Mouse (Mus musculus) adrenal gland, postnatal 36 days (tissue): ENCODE measurements at regions not wholly inside any gene's neighbourhood (a gene's known extent, or its start where the extent isn't known, plus 50 kb on each side); places are given as distances from the start of the nearest gene placed in this dataset.

Source experiments
- DNase-seq, 2 experiments: peaks; one replicate each; pipeline ENCODE4 v3.0.0; 2021; ENCODE audit warnings: mixed read lengths in 1 of 2

DNA sequence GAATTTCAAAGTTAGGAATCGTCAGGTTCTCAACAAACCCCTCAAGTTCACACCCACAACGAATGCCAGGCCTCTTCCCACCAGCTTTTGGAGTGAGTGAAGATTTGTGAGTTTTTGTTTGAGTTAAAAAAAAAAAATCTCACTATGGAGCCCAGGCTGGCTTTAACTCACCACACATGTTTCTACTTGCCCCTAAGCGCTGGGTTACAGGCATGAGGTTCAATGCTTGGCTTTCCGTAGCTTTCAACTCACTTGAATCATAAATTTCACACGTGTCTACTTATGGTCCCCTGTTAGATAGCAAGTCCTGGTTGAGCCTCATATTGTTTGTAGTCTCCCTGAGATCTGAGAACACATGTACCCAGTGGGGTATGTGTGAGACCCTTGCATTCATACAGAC lies 122.8 kb upstream of the Efna5 start:
- DNase-seq = no peak

DNA sequence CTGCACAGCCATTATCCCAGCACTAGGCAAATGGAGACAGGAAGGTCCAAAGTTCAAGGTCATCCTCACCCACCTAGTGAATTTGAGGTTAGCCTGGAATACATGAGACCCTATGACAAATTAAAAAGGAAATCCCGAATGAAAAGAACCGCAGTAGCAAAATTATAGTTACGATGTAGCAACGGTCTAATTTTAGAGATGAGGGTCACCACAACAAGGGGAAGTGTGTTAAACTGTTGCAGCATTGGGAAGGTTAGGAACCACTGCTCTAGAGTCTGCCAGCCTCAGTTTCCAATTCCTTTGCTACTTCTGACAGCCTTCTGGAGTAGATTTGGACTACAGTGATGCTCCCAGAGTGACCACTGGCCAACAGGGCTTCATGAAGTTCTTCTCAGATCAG lies 121.6 kb upstream of the Efna5 start:
- DNase-seq = no peak

DNA sequence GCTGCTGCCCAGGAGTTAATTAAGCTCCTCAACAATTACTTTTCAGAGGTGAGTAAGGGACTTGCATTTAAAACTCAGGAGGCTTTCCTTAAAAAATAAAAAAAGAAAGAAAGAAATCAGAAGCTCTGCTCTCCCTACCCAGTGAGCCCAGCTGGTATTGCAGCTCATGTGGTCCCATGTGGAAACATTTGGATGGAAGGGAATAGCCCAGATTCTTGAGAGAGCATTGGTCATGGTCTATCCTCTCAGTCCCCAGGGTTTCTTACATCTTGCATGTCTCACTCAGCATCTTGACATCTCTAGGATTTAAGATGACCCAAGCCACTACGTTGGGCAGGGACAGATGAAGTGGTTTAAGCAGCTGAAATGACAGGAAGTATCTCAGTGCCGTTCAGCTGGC lies 120.8 kb upstream of the Efna5 start:
- no peak for DNase-seq

DNA sequence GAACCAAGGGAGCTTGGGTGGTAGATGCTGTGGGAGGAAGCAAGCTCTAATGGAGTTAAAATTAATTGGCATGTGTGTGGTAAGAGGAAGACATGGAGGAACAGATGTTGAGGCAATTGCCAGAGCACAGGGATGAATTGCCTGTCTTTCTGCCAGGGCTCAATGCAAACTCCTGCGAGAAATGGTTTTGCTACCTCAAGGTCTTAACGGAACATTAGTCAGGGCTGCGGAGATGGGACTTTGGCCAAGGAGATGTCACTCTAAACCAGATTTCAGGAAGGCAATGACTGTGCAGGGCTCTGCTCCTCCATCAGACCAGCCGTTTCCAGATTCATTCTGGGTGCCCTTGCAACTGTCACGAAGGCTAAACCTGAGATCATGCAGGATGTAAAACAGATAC lies 116.6 kb upstream of the Efna5 start:
- peak; percentile 81 to 84 for DNase-seq

DNA sequence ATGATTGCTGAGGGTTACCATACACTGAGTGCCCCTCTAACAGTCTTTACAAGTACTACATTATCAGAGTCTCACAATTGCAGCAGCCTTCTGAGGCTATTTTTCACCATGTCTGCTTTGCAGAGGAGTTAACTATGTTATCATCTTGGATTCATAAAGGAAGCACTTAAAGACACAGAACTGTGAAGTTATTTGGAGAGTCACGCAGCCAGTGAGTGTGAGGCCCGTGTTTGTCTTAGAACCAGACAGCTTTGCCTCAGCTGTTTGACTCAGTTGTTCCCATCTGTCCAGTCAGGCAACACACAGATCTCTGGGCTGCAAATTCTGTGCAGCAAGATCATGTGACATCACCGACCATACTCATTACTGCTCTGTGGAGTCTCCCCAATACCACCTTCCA lies 114.2 kb upstream of the Efna5 start:
- no peak for DNase-seq

DNA sequence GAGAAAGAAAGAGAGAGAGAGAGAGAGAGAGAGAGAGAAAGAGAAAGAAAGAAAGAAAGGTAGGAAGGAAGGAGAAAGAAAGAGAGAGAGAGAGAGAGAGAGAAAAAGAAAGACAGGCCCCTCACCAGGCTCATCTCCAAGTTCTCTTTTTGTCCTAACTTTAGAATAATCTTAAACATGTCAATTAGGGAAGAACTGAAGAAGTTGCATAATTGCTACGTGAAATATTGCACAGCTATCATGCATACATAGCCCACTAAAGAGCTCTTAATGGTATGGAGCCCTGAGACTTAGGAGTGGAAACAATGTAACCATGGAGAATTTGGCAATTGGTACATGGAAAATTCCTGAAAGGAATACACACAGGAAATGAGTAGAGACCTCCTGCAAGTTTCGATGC lies 111.9 kb upstream of the Efna5 start:
- DNase-seq = no peak

GRCm38 (mm10) chr17:62986304-62986703 lies 105.2 kb upstream of the Efna5 start:
- DNase-seq = no peak

GRCm38 (mm10) chr17:62980337-62980736 lies 99.2 kb upstream of the Efna5 start:
- DNase-seq = no peak

DNA sequence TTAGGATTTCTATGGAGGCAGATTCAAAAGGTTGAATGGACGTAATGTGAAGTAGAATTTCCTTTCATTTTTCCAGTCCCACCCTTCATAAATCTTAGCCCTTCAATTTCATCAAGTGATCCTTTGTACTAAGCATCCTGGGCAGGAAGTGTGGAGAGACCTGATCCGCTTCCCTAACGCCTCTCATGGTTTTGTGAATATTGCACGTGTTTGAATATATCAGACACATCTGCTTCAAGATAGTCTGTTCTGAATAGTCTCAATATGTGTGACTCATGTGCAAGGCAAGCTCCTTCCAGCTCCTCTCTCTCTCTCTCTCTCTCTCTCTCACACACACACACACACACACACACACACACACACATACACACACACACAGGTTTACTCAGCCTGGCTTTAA lies 96.4 kb upstream of the Efna5 start:
- no peak for DNase-seq

GRCm38 (mm10) chr17:62977136-62977535 lies 96.0 kb upstream of the Efna5 start:
- DNase-seq = no peak

DNA sequence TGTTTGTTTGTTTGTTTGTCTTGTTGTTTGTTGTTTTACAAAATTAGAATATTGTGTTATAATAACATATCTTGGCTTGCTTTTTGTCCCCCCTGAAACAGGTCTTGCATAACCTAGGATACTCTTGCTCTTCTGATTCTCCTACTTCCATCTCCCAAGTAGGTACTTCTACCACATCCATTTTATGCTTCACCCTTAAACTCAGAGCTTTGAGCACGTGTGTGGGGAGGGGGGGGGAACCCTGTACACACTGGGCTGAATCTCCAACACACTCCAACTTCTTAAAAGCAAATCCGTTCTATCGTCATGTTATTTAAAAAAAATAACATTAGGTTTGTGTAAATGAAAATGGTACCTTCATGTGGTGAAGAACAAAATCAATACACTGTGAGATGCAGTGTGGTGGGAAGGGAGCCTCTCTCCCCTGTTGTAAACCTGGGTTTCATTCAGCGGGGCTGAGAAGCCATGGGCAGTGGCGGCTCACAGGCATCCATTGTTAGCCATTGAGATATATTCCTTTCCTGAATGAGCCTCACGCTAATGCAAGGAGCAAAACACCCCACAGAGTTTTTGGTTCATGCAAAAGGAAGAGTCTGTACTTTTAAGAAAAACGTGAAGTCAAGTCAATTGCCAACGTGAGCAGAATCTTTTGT lies 93.6 kb upstream of the Efna5 start:
- DNase-seq = no peak

GRCm38 (mm10) chr17:62969025-62969424 lies 87.9 kb upstream of the Efna5 start:
- no peak for DNase-seq

DNA sequence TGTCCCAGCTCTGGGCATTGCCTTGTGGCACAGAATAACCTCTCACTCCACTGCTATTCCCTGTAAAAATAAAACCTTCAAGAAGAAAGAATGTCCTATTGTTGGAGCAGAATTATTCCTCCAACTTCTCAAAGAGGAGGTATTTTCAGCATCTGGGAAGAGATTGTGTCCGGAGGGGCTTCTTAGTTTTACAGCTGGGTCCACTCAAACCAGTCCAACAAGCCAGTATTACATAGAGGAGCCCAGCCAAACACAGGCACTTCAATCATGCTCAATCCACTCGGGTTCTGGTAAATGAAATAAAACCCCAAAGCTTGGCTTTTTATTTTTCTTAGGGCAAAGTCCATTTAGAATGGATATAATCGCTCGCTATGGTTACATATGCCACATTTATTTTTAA lies 82.7 kb upstream of the Efna5 start:
- DNase-seq = no peak

DNA sequence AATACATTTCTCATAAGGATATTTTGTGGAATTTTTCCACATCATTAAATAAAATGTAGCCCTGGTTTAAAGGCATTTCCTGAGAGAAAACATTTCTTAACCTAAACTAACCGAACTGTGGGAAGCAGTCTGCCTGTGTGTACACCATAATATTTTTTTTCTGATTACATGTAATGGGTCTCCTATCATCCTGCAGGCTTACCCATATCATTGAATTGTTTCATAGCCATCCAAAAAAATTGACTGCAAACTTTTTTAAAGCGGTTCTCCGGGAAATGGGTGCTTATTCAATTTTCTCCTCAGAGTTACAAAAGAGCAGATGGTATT lies 81.1 kb upstream of the Efna5 start:
- no peak for DNase-seq

DNA sequence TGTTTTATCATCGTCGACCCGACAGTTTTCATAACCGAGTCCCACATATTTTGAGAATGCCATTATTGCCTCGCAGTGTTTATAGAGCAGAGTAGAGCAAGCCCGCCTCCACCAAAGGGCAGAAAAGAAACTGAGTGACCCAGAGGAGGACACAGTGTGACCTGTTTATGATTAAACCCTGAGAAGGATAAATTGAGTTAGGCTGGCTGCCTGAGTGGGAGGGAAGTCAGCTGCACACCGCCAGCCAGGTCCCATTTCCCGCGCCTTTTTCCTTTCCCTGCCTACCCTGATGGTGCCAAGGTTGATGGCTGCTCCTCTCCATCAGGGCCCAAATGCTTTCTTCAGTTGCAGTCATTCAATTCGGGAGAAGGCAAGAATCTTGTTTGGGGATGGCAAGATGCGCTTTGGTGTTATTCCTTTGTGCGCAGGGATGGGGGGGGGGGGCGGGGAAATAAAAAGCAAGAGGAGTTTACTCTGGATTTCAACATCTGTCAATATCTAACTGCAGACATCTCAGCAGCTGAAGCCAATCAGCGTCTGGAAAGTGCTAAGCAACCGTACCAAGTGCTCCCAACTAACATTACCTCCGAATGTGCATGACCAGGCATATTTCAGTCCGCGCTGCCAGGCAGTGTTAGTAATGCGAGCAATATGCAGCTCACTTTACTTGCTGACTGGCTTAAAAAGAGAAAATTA lies 80.6 kb upstream of the Efna5 start:
- DNase-seq = peak in 1 of 2 experiments; percentile 24

DNA sequence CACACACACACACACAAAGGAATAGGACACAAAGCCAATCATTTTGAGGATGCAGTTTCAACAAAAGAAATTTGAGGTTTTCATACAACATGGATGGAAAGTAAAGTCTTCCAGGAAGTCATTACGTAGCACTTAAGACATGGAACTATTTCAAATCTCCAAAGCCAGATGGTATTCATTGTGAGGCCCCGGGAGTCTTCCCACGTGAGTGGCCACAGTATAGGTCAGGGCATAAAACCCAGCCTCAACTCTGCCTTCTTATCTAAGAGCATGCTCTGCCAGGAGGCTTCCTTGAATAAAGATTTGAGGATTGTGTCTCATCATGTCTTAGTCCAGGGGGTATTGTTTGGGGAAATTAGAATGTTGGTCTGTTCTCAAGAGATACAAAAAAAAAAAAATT lies 78.0 kb upstream of the Efna5 start:
- no peak for DNase-seq

DNA sequence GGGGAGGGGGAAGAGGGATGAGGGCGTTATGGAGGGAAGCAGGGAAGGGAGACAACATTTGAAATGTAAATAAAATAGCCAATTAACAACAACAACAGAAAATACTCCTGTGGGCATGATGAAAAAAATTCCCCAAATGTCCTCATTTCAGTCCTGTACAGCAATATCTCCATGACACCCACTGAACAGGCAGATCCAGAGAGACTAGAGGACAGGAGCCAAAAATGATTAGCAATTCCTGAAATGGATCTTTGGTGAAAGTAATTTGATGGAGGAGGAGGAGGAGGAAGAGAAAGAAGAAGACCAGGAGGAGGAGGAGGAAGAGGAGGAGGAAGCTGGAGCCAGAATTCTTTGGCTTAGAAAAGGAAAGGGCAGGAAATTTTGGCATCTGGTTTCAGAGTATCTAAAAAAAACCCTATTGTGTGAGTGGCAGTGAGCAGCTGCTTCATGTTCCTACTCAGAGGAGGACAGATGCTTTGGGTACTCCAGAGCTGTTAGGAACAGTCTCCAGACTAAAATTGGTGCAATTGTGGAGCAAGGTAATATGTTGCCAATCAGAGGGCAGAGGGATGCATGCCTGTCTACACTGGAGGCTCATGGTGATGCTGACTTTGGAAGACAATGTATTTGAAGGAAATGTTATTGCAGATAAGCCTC lies 66.5 kb upstream of the Efna5 start:
- DNase-seq = no peak

GRCm38 (mm10) chr17:62940573-62941252 lies 59.6 kb upstream of the Efna5 start:
- no peak for DNase-seq

GRCm38 (mm10) chr17:62939930-62940572 lies 58.9 kb upstream of the Efna5 start:
- no peak for DNase-seq

DNA sequence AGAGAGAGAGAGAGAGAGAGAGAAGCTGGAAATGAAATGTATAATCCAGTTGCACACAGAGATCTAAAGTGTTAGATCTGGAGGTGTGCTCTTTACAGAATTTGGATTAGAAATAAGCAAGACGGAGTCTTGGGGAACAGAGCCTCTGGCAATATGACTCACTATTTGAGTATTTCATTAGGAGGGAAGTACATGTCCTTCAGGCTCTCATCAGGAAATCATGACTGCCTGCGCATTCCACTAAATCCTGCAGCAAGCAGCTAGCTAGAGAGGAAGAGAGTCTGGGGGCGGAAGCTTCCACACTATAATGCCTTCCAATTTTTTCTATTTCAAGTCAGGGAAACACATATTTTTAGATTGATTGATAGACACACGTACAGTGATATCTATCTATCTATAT lies 58.1 kb upstream of the Efna5 start:
- DNase-seq = peak; percentile 5 to 12
